Mouse (Mus musculus): ENCODE measurements at regions not wholly inside any gene's neighbourhood (a gene's known extent, or its start where the extent isn't known, plus 50 kb on each side); places are given as distances from the start of the nearest gene placed in this dataset.
"Not testable (repeated sequence)": the region's sequence is repeated elsewhere in the genome, so short reads cannot be mapped to it uniquely, and the experiment has no call there.

GRCm38 (mm10) chr13:7007091-7007490 lies 358.5 kb upstream of the Pfkp start:
- no peak for DNase-seq

- not testable (repeated sequence) for DNase-seq
Observed at GRCm38 (mm10) chr13:6998508-6999278, 350.1 kb upstream of the Pfkp start.

- no peak for DNase-seq
Observed at GRCm38 (mm10) chr13:6998094-6998493, 349.5 kb upstream of the Pfkp start.

- DNase-seq: no peak
Observed at GRCm38 (mm10) chr13:6992323-6992994, 343.9 kb upstream of the Pfkp start.

- DNase-seq: no peak
Observed at GRCm38 (mm10) chr13:6991714-6992113, 343.1 kb upstream of the Pfkp start.

GRCm38 (mm10) chr13:6985012-6985996 lies 336.7 kb upstream of the Pfkp start:
- no peak for DNase-seq

- no peak for DNase-seq
Observed at GRCm38 (mm10) chr13:6955713-6956112, 307.1 kb upstream of the Pfkp start.

- DNase-seq: no peak
Observed at GRCm38 (mm10) chr13:6924136-6924535, 275.6 kb upstream of the Pfkp start.

- DNase-seq: no peak
Observed at GRCm38 (mm10) chr13:6922357-6922721, 273.8 kb upstream of the Pfkp start.

GRCm38 (mm10) chr13:6921691-6922356 lies 273.2 kb upstream of the Pfkp start:
- no peak for DNase-seq

GRCm38 (mm10) chr13:6906000-6906399 lies 257.4 kb upstream of the Pfkp start:
- DNase-seq: no peak

- no peak for DNase-seq
Observed at GRCm38 (mm10) chr13:6901682-6902081, 253.1 kb upstream of the Pfkp start.

GRCm38 (mm10) chr13:6897666-6898065 lies 249.1 kb upstream of the Pfkp start:
- no peak for DNase-seq

GRCm38 (mm10) chr13:6891458-6892076 lies 243.0 kb upstream of the Pfkp start:
- no peak for DNase-seq

- not testable (repeated sequence) for DNase-seq
Observed at GRCm38 (mm10) chr13:6889446-6889845, 240.9 kb upstream of the Pfkp start.

GRCm38 (mm10) chr13:6888381-6888780 lies 239.8 kb upstream of the Pfkp start:
- no peak for DNase-seq

GRCm38 (mm10) chr13:6877018-6877901 lies 228.7 kb upstream of the Pfkp start:
- DNase-seq: no peak

- no peak for DNase-seq
Observed at GRCm38 (mm10) chr13:6862186-6862585, 213.6 kb upstream of the Pfkp start.

GRCm38 (mm10) chr13:6859551-6859950 lies 211.0 kb upstream of the Pfkp start:
- no peak for DNase-seq

GRCm38 (mm10) chr13:6855199-6856148 lies 206.9 kb upstream of the Pfkp start:
- no peak for DNase-seq
